Mouse (Mus musculus) liver, embryonic 11.5 days (tissue): ENCODE results near the gene Rpgrip1. TPM values are rescaled to one million over a fixed set of nuclear protein-coding genes. Genes with fewer than 3 reads are reported as not detected.
A peak's percentile ranks its signal among the peaks of the same experiment; 100 is the strongest.

Source experiments
- ATAC-seq: fragments of 200-750 bp; cut with Nextera tagmentation; replicated peaks from 2 replicates; pipeline ENCODE4 v1.8.0; 2017; ENCODE audit warnings: moderate number of reproducible peaks, mild to moderate bottlenecking, moderate TSS enrichment, moderate library complexity; ENCODE audit not compliant: low FRiP score
- DNase-seq: peaks from one replicate; pipeline ENCODE4 v3.0.0-alpha.2; 2017; ENCODE audit warnings: low spot score
- H3K27ac ChIP-seq: fragments of 300-500 bp; sonication (generic); 2 replicates; pipeline ENCODE4 v1.5.1; 2014; ENCODE audit warnings: mild to moderate bottlenecking, low read depth, low read length, control low read depth
- H3K27me3 ChIP-seq: fragments of 300-500 bp; sonication (generic); replicated peaks from 2 replicates; pipeline ENCODE4 v1.6.1; 2014; ENCODE audit warnings: low read length, mixed read lengths; ENCODE audit not compliant: control insufficient read depth, insufficient read depth
- H3K36me3 ChIP-seq: fragments of 300-500 bp; sonication (generic); 2 replicates; pipeline ENCODE4 v1.6.1; 2014; ENCODE audit warnings: mild to moderate bottlenecking, low read length, moderate library complexity, mixed read lengths; ENCODE audit not compliant: control insufficient read depth, insufficient read depth
- H3K4me1 ChIP-seq: fragments of 300-500 bp; sonication (generic); replicated peaks from 2 replicates; pipeline ENCODE4 v1.6.1; 2014; ENCODE audit warnings: low read length, mixed read lengths; ENCODE audit not compliant: control insufficient read depth, insufficient read depth
- H3K4me2 ChIP-seq: fragments of 300-500 bp; sonication (generic); 2 replicates; pipeline ENCODE4 v1.6.1; 2014; ENCODE audit warnings: mild to moderate bottlenecking, control low read depth, moderate library complexity
- H3K4me3 ChIP-seq: fragments of 300-500 bp; sonication (generic); 2 replicates; pipeline ENCODE4 v1.5.1; 2014; ENCODE audit warnings: low read depth, low read length, control low read depth
- H3K9ac ChIP-seq: fragments of 300-500 bp; sonication (generic); 2 replicates; pipeline ENCODE4 v1.6.1; 2014; ENCODE audit warnings: low read depth, low read length, control low read depth
- H3K9me3 ChIP-seq: fragments of 300-500 bp; sonication (generic); 2 replicates; pipeline ENCODE4 v1.6.1; 2016; ENCODE audit warnings: low read length, inconsistent platforms, mixed read lengths; ENCODE audit not compliant: control insufficient read depth
- WGBS: fragments of 180-500 bp; shearing (Covaris S2); extraction: QIAGEN DNeasy Blood & Tissue Kit; methylation state at CpG from one replicate; pipeline ENCODE4 v1.1.7; 2014; 5-methylcytosine and 5-hydroxymethylcytosine counted together
- polyA plus RNA-seq: library from polyadenylated mRNA; unstranded; fragments of >200 nt; fragmentation: Nextera tagmentation; extraction: Ambion mirVana; gene quantifications from 2 replicates; pipeline ENCODE4 v1.2.1, GENCODE M21; 2014

Gene Rpgrip1
- polyA plus RNA-seq, 1 experiment from 2014 or later = 111 TPM

DNA sequence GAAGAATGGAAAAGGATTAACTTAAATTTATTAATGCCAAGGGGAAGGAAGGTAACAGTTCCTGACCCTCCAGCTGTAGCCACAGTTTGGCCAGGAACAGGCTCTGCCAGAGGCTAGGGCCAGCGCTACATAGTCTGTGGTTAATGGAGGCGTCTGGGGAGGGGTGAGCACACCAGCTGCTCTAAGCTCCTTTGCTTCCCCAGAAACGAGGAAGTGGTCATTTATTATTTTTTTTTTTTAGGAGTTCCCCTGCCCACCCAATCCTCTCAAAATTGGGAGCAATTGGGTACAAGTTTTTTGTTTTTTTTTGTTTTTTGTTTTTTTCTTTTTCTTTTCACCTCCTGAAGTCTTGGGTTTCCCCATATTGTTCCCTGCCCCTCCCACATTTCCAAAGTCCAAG, 87.6 kb downstream of the Rpgrip1 start:
- H3K36me3 ChIP-seq = peaks cover 26% of the 10 kb centered on the region
- H3K4me1 ChIP-seq = peaks cover 18% of the 10 kb centered on the region
- peak overlapping the region; percentile 32; the same call in 1 of the 2 replicates for H3K9ac ChIP-seq
- ATAC-seq (no peak), DNase-seq (no peak)
- peak overlapping the region; percentile 98; the same call in 1 of the 2 replicates for H3K27ac ChIP-seq
- no peaks in the 10 kb centered on the region for H3K27me3 ChIP-seq
- 25% methylated on average over 3 of the region's 3 CpGs for WGBS
- H3K4me3 ChIP-seq = peak overlapping the region; percentile 99
- H3K9me3 ChIP-seq = no peaks in the 10 kb centered on the region
- H3K4me2 ChIP-seq = peak overlapping the region; percentile 65

DNA sequence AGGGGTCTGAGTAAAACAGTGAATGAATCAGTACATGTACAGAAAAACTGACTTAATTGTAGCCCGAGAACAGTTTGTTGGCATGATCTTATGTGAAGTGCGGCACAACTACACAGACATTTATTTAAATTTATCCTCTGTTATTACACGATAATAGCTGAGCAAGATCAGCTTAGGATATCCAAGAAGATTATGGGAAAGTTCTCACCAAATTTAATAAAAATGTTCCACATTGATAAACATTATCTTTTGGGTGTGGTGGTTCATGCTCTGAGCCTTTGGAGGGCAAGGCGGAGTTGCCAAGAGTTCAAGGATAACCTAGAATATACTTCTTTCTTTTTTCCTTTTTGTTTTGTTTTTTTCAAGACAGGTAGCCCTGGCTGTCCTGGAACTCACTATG, 88.9 kb downstream of the Rpgrip1 start:
- Histone ChIP-seq H3K9me3 (no peaks in the 10 kb centered on the region), H3K4me1 (peaks cover 18% of the 10 kb centered on the region), H3K27me3 (no peaks in the 10 kb centered on the region), H3K9ac (no peak overlapping the region), H3K27ac (peak overlapping the region; percentile 98; the same call in 1 of the 2 replicates), H3K36me3 (peaks cover 25% of the 10 kb centered on the region), H3K4me2 (peak overlapping the region; percentile 65), H3K4me3 (no peak overlapping the region)
- no peak for DNase-seq
- no peak for ATAC-seq
- 70% methylated on average over 4 of the region's 4 CpGs for whole genome bisulfite sequencing

Other genes starting within 250 kb of the Rpgrip1 start
- 32.5 and 42.6 TPM in 2 replicates for gene Mettl17, start 225.9 kb upstream of the Rpgrip1 start, polyA plus RNA-seq
- gene Slc39a2, start 217.8 kb upstream of the Rpgrip1 start, polyA plus RNA-seq = 0.07 and 0.14 TPM in 2 replicates
- 19.2 and 21.5 TPM in 2 replicates for gene Ndrg2, start 196.5 kb upstream of the Rpgrip1 start, polyA plus RNA-seq
- not detected in 2 replicates for gene Tppp2, start 192.3 kb upstream of the Rpgrip1 start, polyA plus RNA-seq
- not detected in 2 replicates for gene Rnase13, start 187.9 kb upstream of the Rpgrip1 start, polyA plus RNA-seq
- gene Arhgef40, start 126.0 kb upstream of the Rpgrip1 start, polyA plus RNA-seq = 50.7 and 61.8 TPM in 2 replicates
- 0.85 TPM in 1 of 2 replicates, not detected in the other for gene Tmem253, start 95.0 kb upstream of the Rpgrip1 start, polyA plus RNA-seq
- gene Zfp219, start 90.0 kb upstream of the Rpgrip1 start, polyA plus RNA-seq = 19.8 and 21.9 TPM in 2 replicates
- not detected in 2 replicates for gene Olfr221, start 68.2 kb upstream of the Rpgrip1 start, polyA plus RNA-seq
- gene Hnrnpc, start 6.7 kb upstream of the Rpgrip1 start, polyA plus RNA-seq = 698 and 737 TPM in 2 replicates
- 52.1 and 58.6 TPM in 2 replicates for gene Supt16, start 86.7 kb downstream of the Rpgrip1 start, polyA plus RNA-seq
- 34.5 and 38.0 TPM in 2 replicates for gene Chd8, start 147.1 kb downstream of the Rpgrip1 start, polyA plus RNA-seq
- 35.7 and 44.6 TPM in 2 replicates for gene Tox4, start 168.4 kb downstream of the Rpgrip1 start, polyA plus RNA-seq
- gene Rab2b, start 168.8 kb downstream of the Rpgrip1 start, polyA plus RNA-seq = 9.8 and 10.6 TPM in 2 replicates
- 44.7 and 52.2 TPM in 2 replicates for gene Mettl3, start 194.4 kb downstream of the Rpgrip1 start, polyA plus RNA-seq
- gene Sall2, start 218.1 kb downstream of the Rpgrip1 start, polyA plus RNA-seq = 9.8 and 11.6 TPM in 2 replicates
- gene Olfr1513, start 245.7 kb downstream of the Rpgrip1 start, polyA plus RNA-seq = not detected in 2 replicates